Mouse (Mus musculus) gastrocnemius, adult 8-10 months (tissue): ENCODE results near the gene Alox12. TPM values are rescaled to one million over a fixed set of nuclear protein-coding genes. Genes with fewer than 3 reads are reported as not detected.

Source experiments
- DNase-seq, 2 experiments: peaks; one replicate each; pipeline ENCODE4 v3.0.0; 2022; ENCODE audit warnings: low spot score in 2 of 2
- total RNA-seq, 4 experiments: library from RNA; stranded (reverse); gene quantifications; 2 replicates each; pipeline ENCODE4 v1.2.4; 2022

The Alox12 gene
- 1 to 10 TPM in 3 of 4 experiments, under 1 TPM in 1; 0.63 to 2.2 (median 1.3) TPM for total RNA-seq

DNA sequence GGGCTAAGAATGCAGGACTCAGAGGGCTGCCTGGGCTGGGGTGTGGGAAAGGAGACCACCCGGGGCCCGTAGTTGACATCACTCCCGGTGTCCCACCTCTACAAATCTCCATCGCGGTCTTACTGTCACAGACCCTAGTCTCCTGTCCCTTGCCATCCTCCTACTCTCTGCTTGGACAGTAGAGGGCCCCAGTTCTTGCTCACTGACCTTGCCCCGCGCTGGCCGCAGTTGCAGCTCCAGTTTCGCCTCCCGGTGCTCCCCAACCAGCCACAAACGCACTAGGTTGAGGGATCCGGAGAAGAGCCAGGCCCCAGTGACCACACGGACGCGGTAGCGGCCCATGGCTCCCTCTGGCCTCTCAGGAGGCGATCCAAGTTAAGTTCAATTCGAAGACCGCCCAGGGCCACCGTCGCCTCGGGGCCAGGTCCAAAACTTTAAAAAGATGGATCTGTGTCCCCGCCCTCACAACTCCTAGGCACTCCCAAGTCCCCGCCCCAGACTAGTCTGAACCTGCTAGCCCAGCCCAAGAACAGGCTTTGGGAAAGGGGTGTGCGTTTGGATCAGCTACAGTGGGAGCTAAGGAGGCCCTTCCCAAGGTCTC is at the start of gene Alox12:
Alox12 (minus strand) TSS at position 423 of the 601 bp plus-strand sequence.
- DNase-seq: peak in 1 of 2 experiments; percentile 33

DNA sequence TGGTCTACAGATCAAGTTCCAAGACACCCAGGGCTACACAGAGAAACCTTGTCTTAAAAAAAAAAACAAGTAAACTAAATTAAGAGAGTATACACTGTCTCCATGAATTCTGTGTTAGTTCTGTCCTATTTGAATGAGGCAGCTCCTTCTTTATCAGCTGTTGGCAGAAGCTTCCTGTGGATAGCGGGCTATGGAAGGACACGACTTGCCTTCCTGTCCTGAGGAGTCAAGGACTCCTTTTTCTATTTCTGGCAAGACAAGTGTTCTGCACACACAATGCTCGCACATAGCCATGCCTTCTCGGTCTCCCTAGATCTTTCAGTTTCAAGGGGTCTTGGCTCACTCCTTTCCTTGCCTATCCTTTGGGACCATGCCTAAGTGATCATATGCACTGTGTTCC is 47.1 kb upstream of the Alox12 start:
- no peak for DNase-seq

DNA sequence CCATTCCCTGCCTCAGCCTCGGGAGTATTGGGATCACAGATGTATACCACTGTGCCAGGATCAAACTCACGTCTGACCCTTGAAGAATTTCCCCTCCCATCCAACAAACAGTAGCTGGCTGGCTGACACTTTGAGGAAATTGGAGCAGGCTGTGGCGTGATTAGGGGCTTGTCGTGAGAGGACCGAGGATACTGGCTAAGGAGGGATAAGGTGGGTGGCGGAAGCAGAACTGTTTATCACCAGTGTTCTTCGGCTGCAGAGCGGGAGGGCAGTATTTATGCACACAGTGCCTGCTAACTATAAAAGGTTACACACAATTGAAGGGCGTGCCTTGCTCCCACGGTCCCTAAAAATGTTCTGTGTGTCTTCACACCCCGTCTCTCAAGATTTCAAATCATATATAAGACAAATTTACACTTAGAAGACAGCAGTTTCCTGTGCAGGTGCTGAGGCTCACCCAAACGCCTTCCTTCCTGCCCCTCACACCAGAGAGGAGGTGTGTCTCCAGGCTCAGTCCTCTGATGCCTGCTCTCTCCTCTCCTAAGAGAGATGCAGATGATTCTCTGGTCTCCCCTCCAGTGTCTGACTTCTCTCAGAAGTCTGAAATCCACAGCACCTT is 42.8 kb upstream of the Alox12 start:
- no peak for DNase-seq

DNA sequence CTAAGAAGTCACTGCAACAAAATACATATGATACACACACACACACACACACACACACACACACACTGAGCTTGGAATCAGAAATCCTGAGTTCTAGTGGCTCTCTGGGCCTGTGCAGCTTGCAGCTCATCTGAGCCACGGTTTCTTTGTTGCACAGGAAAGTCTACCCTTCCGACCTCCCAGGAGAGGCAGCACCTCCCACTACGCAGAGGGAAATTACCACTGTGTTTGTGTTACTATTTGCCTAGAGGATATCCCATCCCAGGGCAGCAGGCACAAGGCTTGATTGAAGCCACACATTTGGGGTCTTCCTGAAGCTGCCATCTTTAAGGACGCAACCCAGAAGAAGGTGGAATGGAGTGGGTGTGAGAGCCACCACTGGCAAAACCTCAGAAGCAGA is 42.3 kb upstream of the Alox12 start:
- DNase-seq: no peak

DNA sequence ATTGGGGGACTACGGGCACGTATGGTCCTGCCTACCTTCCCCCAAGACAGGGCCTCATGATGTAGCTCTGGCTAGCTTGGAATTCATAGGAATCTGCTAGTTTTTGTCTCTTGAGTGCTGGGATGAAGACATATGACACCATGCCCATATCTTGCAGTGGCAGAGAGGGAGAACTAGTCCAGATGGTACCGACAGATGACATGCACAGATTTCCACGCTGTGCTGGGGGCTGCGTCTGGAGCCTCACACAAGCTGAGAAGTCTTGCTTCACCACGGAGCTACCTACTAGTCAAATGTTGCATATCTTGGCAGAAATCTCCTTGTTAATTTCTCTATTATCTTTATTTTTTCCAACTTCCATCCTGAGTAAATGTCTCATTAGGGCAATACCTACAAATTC is 38.7 kb upstream of the Alox12 start:
- no peak for DNase-seq

DNA sequence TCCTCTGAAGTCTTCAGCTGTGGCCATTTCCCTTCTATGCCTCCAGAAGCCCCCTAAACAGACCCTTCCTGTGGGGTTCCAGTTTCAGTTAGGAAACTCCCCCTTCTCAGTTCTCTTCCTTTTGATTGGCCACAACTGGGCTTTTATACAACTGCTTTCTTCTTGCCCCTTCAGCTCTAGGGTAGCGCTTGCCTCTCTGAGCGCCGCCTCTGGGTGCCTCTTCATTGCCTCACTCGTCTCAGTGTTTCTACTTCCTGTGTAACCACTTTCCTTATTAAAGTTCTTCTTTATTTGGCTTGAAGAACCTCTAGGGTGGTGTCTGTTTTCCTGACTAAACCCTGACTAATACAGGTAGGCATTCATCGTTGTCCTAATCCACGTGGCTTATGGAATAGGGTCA is 36.1 kb upstream of the Alox12 start:
- no peak for DNase-seq

DNA sequence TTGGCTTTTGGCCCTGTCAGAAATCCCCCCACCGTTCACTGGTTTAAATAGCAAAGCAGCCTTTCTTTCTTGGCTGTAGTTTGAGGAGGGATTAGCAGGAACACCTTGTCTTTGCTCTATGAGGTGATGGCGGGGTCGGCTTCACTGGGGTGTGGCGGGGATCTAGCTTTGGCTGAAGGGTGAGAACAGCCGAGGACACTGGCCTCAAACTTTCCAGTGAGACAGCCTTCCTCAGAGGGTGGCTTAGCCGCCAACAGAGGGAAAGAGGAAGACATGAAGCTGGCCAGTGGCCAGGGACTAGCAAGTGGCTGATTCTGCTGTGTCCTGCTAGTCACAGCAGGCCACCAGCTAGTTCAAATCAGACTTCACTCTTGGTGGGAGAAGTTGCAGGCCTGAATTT is 34.1 kb upstream of the Alox12 start:
- DNase-seq: peak; percentile 17 to 18

DNA sequence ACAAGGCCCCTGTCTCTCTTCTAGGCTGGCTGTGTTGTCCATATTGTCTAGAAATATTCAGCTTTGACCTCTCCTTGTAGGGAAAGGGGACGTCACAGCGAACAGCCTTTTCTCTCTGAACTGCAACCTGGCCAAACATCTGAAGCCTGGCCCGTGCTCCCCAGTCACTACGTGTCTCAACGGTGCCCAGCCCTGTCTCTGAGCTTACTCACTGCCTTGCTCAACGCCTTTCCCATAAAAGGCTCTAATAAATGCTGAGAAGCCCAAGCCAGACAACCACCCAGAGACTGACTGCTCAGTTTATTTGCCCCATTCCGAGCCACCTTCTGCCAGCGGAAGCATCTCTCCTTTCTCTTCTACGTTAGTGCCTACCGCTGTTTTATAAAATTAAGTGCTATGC is 32.9 kb upstream of the Alox12 start:
- no peak for DNase-seq

DNA sequence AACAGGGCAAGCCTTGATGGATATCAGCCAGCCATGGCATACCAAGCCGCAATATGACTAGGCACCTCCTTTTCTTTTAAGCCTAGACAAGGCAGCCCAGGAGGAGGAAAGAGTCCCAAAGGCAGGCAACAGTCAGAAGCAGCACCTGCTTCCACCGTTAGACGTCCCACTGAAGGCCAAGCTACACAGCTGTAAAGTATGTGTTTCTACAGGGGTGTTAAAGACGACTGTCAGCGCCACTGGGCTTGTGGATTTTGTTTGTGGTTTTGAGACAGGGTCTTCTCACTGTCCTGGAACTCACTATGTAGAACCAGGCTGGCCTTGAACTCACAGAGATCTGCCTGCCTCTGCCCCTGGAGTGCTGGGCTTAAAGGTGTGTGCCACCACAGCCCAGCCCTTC is 30.5 kb upstream of the Alox12 start:
- DNase-seq: no peak

DNA sequence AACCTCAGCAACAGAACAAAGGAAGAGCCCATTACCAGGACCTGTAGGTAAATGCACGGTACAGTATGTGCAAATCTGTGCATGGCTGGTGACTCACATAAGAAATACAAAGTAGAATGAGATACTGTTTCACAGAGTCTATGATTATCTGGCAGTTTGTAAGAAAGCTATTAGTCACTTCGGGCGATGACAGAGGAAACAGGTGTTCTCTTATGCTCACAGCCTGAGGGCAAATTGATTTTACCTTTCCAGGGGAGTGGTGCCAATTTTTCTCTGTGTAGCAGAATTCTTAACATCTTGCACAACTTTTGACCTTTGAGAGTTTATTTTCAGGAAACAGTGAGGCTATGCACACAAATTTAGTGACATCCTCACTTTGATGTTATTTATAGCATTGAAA is 29.6 kb upstream of the Alox12 start:
- DNase-seq: no peak

DNA sequence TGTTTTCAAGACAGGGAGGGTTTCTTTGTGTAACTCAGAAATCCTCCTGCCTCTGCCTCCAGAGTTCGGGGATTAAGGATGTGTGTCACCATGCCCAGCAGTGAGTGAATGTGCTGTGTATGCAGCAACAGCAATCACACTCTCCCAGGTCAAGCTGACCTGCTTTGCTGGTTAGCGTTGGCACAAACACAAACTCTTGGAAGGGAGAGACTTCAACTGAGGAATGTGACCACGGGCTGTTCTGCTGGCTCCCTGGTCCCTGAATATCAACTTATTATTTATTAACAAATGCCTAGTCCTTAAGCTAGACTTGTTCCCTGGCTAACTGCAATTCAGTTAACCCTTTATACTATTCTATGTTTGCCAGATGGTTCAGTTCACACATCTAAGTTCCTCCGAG is 28.5 kb upstream of the Alox12 start:
- no peak for DNase-seq

DNA sequence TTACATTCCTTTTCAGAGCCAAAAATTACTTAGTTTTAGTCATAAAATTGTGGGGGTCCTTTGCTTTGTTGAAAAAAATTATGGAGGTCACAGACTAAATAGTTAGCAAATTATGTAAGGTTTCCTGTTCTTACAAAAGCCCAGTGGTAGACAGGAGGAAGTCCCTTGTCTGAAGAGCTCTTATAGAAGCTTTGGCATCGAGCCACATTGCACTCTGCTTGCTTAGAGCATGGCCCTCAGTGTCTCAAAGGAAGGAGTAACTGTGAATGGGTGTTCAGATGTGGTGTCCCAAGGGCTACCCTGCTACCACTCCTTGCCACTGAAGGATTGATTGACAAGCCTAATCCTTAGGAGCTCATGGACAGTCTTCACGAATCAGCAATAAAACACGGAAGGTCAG is 25.3 kb upstream of the Alox12 start:
- DNase-seq: no peak

DNA sequence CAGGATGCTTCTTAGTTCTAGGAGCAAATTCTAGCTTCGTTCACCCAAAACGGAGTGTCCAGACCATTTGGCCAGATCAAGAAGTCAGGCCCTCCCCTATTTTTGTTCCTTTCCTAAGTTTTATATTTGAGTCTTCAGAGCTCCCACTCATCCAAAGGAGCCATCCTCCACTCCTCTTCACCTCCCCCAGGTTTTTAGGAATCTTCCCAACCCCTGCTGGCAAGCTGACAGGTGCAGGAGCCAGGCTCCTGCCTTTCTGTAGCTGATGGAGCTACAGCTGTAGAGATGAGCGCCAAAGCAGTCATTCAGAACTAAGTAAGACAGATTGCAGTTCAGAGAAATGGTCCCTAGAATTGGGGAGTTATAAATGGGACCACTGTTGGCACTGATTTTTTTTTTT is 23.8 kb upstream of the Alox12 start:
- no peak for DNase-seq

DNA sequence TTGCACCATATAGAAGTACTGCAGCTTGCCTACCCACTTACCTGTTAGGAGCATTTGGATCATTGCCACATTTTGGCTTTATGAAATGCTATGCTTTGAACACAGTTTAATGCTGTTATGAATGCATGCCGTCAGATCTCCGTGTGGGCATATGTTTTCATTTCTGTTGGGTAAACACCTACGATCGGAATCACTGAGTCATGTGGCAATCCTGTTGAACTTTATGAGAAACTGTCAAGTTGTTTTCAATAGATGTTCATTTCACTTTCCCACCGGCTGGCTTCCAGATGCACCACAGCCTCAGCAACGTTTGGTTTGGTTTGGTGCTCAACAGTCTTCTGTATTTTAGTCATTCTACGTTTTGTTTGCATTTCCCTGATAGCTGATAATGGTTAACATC is 16.5 kb upstream of the Alox12 start:
- no peak for DNase-seq

DNA sequence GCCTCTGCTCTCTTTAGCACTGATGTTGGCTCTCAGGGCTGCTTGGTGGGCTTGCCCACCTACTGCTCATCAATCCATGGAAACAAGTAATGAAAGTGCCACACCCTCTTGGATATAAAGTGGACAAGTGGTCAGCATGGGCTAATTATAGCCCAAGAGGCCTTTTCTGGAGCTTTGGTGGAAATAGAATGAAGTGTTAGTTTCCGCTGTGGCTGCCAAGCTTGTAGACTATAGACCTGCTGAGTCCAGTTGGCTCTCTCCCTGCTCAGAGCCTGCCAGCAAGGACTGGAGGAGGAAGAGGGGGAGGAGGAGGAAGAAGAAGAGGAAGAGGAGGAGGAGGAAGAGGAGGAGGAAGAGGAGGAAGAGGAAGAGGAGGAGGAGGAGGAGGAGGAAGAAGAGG is 11.3 kb upstream of the Alox12 start:
- peak in 1 of 2 experiments; percentile 36 for DNase-seq

DNA sequence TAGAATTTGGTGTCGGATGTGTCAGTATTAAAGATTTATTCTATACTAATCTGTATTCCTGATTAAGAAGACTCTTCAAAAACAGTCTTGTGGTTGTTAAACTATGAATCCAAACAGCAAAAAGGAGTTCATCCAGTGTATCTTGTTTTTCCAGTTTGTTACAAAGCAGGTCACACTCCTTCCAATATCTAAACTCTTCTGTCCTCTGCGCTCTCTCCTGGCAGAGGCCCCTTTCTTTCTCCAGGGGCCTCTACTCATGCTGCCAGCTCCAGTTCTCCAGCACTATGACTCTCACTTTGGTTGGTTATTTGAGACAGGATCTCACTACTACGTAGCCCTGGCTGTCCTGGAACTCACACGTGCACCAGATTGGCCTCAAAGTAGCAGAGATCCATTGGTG is 10.7 kb upstream of the Alox12 start:
- DNase-seq: no peak

DNA sequence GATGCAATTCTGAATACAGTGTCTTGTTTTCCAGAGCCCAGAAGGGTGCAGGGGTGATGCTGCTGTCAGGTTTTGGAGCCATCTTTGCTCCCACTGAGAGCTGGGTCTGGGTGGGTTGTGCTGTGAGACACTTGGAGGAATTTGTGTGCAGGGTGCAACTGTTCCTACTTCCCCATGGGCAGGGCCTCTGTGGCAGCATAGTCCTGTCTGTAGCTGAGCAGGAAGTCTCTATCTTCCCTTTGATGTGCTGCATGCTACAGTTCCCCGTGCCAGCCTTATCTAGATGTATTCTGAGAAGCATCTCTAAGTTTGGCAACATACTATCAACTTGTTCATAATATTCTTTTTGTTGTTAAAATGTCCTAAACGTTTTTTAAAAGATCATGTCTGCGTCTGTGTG is 10.1 kb upstream of the Alox12 start:
- DNase-seq: no peak

DNA sequence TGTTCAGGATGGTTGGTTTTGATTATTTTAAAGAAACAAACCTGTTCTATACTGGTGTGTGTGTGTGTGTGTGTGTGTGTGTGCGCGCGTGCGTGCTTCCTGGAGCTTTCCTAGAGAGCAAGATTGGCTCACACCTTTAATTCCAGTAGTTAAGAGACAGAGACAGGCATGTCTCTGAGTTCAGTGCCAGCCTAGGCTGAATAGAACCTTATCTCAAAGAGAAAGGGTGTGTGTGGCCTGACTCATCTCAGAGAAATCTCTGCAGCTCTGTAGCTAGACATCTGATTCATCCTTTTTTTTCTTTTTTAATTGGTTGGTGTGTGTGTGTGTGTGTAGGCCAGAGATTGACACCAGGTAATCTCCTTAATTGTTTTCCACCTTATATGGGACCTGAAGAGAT is 3.9 kb upstream of the Alox12 start:
- no peak for DNase-seq

DNA sequence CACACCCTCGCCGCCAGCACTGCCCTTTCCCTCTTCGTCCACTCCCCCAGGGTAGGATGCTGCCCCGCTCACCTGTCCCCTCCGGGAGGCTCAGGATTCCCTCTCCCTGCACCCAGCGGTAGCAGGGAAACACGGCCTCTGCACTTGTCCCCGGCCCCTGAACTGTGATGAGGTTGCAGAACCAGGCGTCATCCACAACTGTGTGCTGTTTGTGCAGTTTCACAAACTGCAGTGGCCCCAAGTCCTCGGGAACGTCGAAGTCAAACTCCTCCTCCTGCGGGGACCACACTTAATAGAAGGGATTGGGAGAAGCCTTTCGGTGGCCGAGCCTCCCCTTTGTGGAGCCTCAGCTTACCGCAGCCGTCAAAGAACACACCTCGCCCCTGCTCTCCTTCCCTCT is 816 bp downstream of the Alox12 start:
- no peak for DNase-seq

DNA sequence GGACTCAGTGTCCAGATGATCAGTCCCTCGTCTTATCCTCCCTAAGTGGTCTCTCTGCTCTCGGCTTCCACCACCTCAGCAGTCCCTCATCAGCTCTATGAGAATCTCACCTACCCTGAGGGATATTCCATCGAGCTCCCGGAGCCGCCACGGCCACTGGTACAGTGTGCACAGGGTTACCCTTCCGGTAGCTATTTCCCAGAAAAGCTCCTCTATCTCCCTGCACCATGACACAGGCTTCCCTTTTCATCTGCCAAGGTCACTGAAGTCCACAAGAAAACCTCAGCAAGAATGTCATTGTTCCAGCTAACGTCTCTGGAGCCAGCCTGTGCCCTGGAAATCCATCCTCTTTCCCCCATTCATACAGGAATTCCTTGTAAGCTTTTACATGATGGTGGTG is 3.3 kb downstream of the Alox12 start:
- no peak for DNase-seq

DNA sequence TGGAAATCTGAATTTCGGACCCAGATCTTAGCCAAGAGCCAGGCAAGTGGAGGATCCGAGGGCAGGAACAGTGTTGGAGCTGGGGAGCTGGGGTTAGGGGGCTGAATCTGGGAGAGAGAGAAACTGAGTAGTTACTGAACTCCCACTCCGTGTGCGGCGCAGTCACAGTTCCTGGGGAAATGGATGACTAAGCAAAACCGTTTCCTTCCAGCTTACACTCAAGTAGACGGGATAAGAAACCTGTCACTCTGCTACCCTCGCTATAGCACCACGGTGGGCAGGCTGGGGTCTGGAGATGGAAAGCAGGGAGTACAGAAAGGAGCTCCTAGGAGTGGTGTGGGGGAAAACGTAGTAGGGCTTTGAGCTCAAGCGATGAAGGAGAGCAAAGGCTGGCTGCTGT is 5.0 kb downstream of the Alox12 start:
- DNase-seq: no peak

DNA sequence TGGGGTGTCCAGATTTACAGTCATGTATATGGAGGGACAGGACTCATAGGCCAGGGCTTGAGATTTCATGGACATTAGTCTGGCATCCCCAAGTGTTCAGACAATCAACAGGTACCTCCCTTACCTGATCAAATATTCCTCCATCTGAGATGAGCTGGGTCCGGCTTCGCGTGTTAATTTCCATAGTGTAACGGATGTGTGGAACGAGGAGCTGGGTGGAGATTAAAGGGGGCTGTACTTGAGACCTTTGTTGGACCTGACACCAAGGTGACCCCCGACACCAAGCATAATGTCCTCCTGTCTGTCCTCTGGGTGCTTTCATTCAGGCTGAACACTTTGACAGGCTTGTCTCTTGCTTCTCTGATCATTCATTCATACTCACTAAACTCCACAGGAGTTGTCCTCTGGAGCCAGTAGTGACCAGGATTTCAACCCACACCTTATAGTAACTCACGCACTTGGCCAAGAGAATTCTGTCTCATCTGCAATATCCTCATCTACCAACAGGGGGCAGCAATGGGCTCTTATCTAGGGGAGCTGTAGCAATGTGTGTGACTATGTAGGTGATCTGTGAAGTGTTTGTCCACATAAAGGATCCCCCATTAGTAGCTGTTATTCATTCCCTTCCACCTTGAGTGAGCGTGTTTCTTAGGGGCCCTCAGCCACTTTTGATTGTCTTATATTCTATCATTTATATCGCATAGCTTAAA is 7.9 kb downstream of the Alox12 start:
- no peak for DNase-seq

DNA sequence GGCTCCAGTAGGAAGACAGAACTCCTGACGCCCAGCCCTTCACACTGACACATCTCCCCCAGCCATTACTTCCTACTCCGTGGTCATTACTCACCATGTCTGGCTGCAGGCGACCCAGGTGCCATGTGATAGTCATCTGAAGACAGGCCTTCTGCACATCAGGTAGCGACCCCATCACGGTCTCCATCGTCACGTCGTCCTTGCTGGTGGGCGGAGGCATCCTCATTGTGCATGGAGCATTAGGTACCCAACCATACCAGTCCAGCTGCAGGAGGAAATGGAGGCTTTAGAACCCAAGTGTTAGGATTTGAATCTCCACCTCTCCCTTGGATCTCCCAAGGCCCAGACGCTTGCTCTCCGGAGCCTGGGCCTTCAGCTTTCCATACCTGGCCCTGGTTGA is 12.6 kb downstream of the Alox12 start:
- DNase-seq: no peak
